ENCODE assay signal across 14 mouse cellular contexts in the genomic region with DNA sequence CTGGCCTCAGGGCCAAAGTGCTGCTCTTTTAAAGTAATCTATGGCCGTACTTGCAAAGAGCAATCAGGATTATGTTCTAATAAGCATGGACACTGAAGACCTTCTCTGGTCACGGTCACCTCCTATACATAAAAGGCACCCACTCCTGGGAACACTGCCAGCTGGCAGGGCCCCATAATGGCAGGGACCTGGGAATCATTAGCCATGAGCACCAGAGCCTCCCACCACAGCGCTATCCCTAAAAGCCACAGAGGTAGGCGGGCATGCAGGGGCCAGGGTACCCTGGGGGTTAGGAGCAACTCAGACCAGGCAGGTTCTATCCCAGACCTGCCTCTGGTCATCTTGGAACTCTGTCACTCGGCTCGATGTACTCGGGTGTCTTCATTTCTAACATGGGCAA. TPM values are rescaled to one million over a fixed set of nuclear protein-coding genes. Genes with fewer than 3 reads are reported as not detected.
A peak's percentile ranks its signal among the peaks of the same experiment; 100 is the strongest.
DNase-seq lines count a peak whose midpoint lies in the region; ATAC-seq and TF ChIP-seq lines count a peak whose summit lies in the region.
"Had no signal": no experiment of that assay in that cellular context is flagged by ENCODE, and none has a peak within 500 bp of the region (broad histone marks: within the 10 kb centered on the region; RNA-seq: fewer than 3 reads in every experiment).

No protein-coding gene starts in this region.

- no peak overlapping the region for H3K4me3 ChIP-seq in embryonic facial prominence, embryonic 13.5 days
- no peak overlapping the region for H3K4me3 ChIP-seq in embryonic facial prominence, embryonic 10.5 days
- H3K4me3 ChIP-seq in midbrain, embryonic 10.5 days = no peak overlapping the region
- H3K4me3 ChIP-seq in midbrain, embryonic 13.5 days (replicated peaks) = no peak overlapping the region
- H3K4me3 ChIP-seq in kidney, adult 2 months (ENCODE audit: insufficient read depth, low read depth, low read length) = no peak overlapping the region
- H3K4me3 ChIP-seq in small intestine, adult 2 months (ENCODE audit: low read depth, low read length) = no peak overlapping the region
- H3K4me3 ChIP-seq: forebrain, embryonic 10.5 days had no signal

- no peak for ATAC-seq in embryonic facial prominence, embryonic 13.5 days (ENCODE audit: insufficient number of reproducible peaks, insufficient read depth, low FRiP score, low TSS enrichment, low read depth)
- ATAC-seq in midbrain, embryonic 13.5 days = no peak
- ATAC-seq: midbrain, embryonic 16.5 days had no signal

- WGBS in embryonic facial prominence, embryonic 13.5 days = 60% methylated on average over 7 of the region's 7 CpGs
- 81% methylated on average over 7 of the region's 7 CpGs for WGBS in embryonic facial prominence, embryonic 10.5 days
- WGBS in midbrain, embryonic 10.5 days = 91% methylated on average over 7 of the region's 7 CpGs
- WGBS in midbrain, embryonic 13.5 days = 73% methylated on average over 7 of the region's 7 CpGs
- WGBS in kidney, adult 2 months = 49% methylated on average over 7 of the region's 7 CpGs
- WGBS in small intestine, adult 2 months = 38% methylated on average over 7 of the region's 7 CpGs

- 0 out of 2 replicates have a peak overlapping the region, but pooled peaks have one; percentile 11 for H3K9ac ChIP-seq in embryonic facial prominence, embryonic 13.5 days
- no peak overlapping the region for H3K9ac ChIP-seq in midbrain, embryonic 13.5 days (replicated peaks)

- H3K36me3 ChIP-seq in embryonic facial prominence, embryonic 13.5 days = peaks cover 11% of the 10 kb centered on the region
- H3K36me3 ChIP-seq in embryonic facial prominence, embryonic 10.5 days (replicated peaks) = peaks cover 12% of the 10 kb centered on the region
- peaks cover 14% of the 10 kb centered on the region; the same call in 1 of the 2 replicates for H3K36me3 ChIP-seq in midbrain, embryonic 10.5 days
- H3K36me3 ChIP-seq in midbrain, embryonic 13.5 days = 0 out of 2 replicates have a peak, but pooled peaks cover 6% of the 10 kb centered on the region
- no peaks in the 10 kb centered on the region for H3K36me3 ChIP-seq in kidney, adult 2 months (ENCODE audit: control insufficient read depth, insufficient read depth, low read length)
- peaks cover 25% of the 10 kb centered on the region for H3K36me3 ChIP-seq in small intestine, adult 2 months (ENCODE audit: control insufficient read depth, insufficient read depth, low read length)

- peaks cover 36% of the 10 kb centered on the region for H3K4me1 ChIP-seq in embryonic facial prominence, embryonic 13.5 days
- H3K4me1 ChIP-seq in embryonic facial prominence, embryonic 10.5 days = peaks cover 38% of the 10 kb centered on the region
- H3K4me1 ChIP-seq in midbrain, embryonic 10.5 days = peaks cover 32% of the 10 kb centered on the region
- peaks cover 32% of the 10 kb centered on the region for H3K4me1 ChIP-seq in midbrain, embryonic 13.5 days (replicated peaks)
- H3K4me1 ChIP-seq in kidney, adult 2 months (ENCODE audit: control insufficient read depth, insufficient read depth, low read length) = no peaks in the 10 kb centered on the region
- H3K4me1 ChIP-seq in small intestine, adult 2 months (ENCODE audit: control insufficient read depth, insufficient read depth, insufficient read length, low read length) = peaks cover 51% of the 10 kb centered on the region

- peaks cover 5% of the 10 kb centered on the region; the same call in 1 of the 2 replicates for H3K9me3 ChIP-seq in embryonic facial prominence, embryonic 13.5 days
- peaks cover 10% of the 10 kb centered on the region for H3K9me3 ChIP-seq in embryonic facial prominence, embryonic 10.5 days
- peaks cover 9% of the 10 kb centered on the region; the same call in 1 of the 2 replicates for H3K9me3 ChIP-seq in midbrain, embryonic 10.5 days (replicated peaks)
- 0 out of 2 replicates have a peak, but pooled peaks cover 3% of the 10 kb centered on the region for H3K9me3 ChIP-seq in midbrain, embryonic 13.5 days

- no peak for TF ChIP-seq CTCF in kidney, adult 2 months (conservative IDR thresholded peaks at IDR 0.05; ENCODE audit: insufficient read depth, insufficient read length, low read depth, low read length)
- TF ChIP-seq CTCF in small intestine, adult 2 months (IDR thresholded peaks at IDR 0.05; ENCODE audit: extremely low read depth, insufficient read length, insufficient replicate concordance, low read depth, low read length) = no peak

- H3K4me2 ChIP-seq in embryonic facial prominence, embryonic 13.5 days = no peak overlapping the region
- H3K4me2 ChIP-seq in midbrain, embryonic 13.5 days (replicated peaks) = no peak overlapping the region

- no peaks in the 10 kb centered on the region for H3K27me3 ChIP-seq in embryonic facial prominence, embryonic 13.5 days
- no peaks in the 10 kb centered on the region for H3K27me3 ChIP-seq in embryonic facial prominence, embryonic 10.5 days (replicated peaks; ENCODE audit: low read depth, poor library complexity, severe bottlenecking)
- no peaks in the 10 kb centered on the region for H3K27me3 ChIP-seq in midbrain, embryonic 10.5 days (ENCODE audit: low read depth, poor library complexity, severe bottlenecking)
- no peaks in the 10 kb centered on the region for H3K27me3 ChIP-seq in midbrain, embryonic 13.5 days
- no peaks in the 10 kb centered on the region for H3K27me3 ChIP-seq in kidney, adult 2 months (replicated peaks; ENCODE audit: control insufficient read depth, insufficient read depth, low read length)
- H3K27me3 ChIP-seq in small intestine, adult 2 months (ENCODE audit: control insufficient read depth, insufficient read depth, low read length) = no peaks in the 10 kb centered on the region

- H3K27ac ChIP-seq in embryonic facial prominence, embryonic 13.5 days = no peak overlapping the region
- no peak overlapping the region for H3K27ac ChIP-seq in embryonic facial prominence, embryonic 10.5 days (replicated peaks)
- H3K27ac ChIP-seq in midbrain, embryonic 10.5 days (replicated peaks) = peak overlapping the region; percentile 60; the same call in 1 of the 2 replicates
- H3K27ac ChIP-seq in midbrain, embryonic 13.5 days = no peak overlapping the region
- H3K27ac ChIP-seq in kidney, adult 2 months (ENCODE audit: insufficient read depth, low read depth, low read length) = no peak overlapping the region
- H3K27ac ChIP-seq in small intestine, adult 2 months (ENCODE audit: insufficient read depth, low read depth, low read length) = peak overlapping the region; percentile 11; the same call in 1 of the 2 replicates
- H3K27ac ChIP-seq: forebrain, embryonic 10.5 days had no signal

- no peak for TF ChIP-seq POLR2A in kidney, adult 2 months (IDR thresholded peaks at IDR 0.05; ENCODE audit: low read depth, low read length)
- TF ChIP-seq POLR2A in small intestine, adult 2 months (IDR thresholded peaks at IDR 0.05; ENCODE audit: low read depth, low read length) = no peak

- no peak for DNase-seq in embryonic facial prominence, embryonic 10.5 days (ENCODE audit: low spot score)
- no peak for DNase-seq in midbrain, embryonic 10.5 days (ENCODE audit: low spot score)
- DNase-seq in kidney, adult 2 months = peak; percentile 61
- no peak for DNase-seq in right cerebral cortex, postnatal 4 days
- DNase-seq in layer of hippocampus, adult 11-12 months (ENCODE audit: low spot score) = no peak
- DNase-seq: adrenal gland, postnatal 36 days; gastrocnemius, postnatal 36 days; lung, postnatal 10 days; thymus, postnatal 4 days had no signal

RNA-seq across cellular contexts. Expression of gene Chga, which starts 45.0 kb away (rescaled TPM):
- 3.4 and 4.3 TPM in 2 replicates for polyA plus RNA-seq in embryonic facial prominence, embryonic 13.5 days (2015; fragmentation: Nextera tagmentation; extraction: Ambion mirVana)
- polyA plus RNA-seq in embryonic facial prominence, embryonic 10.5 days (2016; fragmentation: Nextera tagmentation; extraction: Ambion mirVana) = 6.2 and 6.6 TPM in 2 replicates
- 14.5 and 23.7 TPM in 2 replicates for polyA plus RNA-seq in midbrain, embryonic 10.5 days (2016; fragmentation: Nextera tagmentation; extraction: Ambion mirVana)
- polyA plus RNA-seq in midbrain, embryonic 13.5 days (2015; fragmentation: Nextera tagmentation; extraction: Ambion mirVana) = 88.9 and 90.0 TPM in 2 replicates
- 0.31 and 1.2 TPM in 2 replicates for polyA plus RNA-seq in kidney, adult 2 months (2012; rRNA removed)
- 26.1 and 73.7 TPM in 2 replicates for polyA plus RNA-seq in small intestine, adult 2 months (2012; rRNA removed)

Comparison
In these comparisons a context has a peak if more than half of its experiments do, and no peak if none do; other contexts are left out.
1. H3K27ac ChIP-seq: peak in midbrain, embryonic 10.5 days (single experiment) and small intestine, adult 2 months (single experiment); none in embryonic facial prominence, embryonic 13.5 days (single experiment), embryonic facial prominence, embryonic 10.5 days (single experiment), midbrain, embryonic 13.5 days (single experiment) and kidney, adult 2 months (single experiment).